Mouse (Mus musculus) embryonic facial prominence, embryonic 15.5 days (tissue): ENCODE measurements around the gene Fam161a. TPM values are rescaled to one million over a fixed set of nuclear protein-coding genes. Genes with fewer than 3 reads are reported as not detected.

Experiments used
- ATAC-seq: fragments of 200-750 bp; cut with Nextera tagmentation; 2 replicates; pipeline ENCODE4 v1.8.0; 2017; ENCODE audit warnings: low read depth, moderate TSS enrichment; ENCODE audit not compliant: insufficient number of reproducible peaks, low FRiP score, low TSS enrichment
- H3K27ac ChIP-seq: fragments of 300-500 bp; sonication (generic); replicated peaks from 2 replicates; pipeline ENCODE4 v1.5.1; 2015; ENCODE audit warnings: mild to moderate bottlenecking, inconsistent platforms
- H3K27me3 ChIP-seq: fragments of 300-500 bp; sonication (generic); 2 replicates; pipeline ENCODE4 v1.6.1; 2015; ENCODE audit warnings: inconsistent platforms
- H3K36me3 ChIP-seq: fragments of 300-500 bp; sonication (generic); 2 replicates; pipeline ENCODE4 v1.6.1; 2015; ENCODE audit warnings: mild to moderate bottlenecking, inconsistent platforms
- H3K4me1 ChIP-seq: fragments of 300-500 bp; sonication (generic); 2 replicates; pipeline ENCODE4 v1.6.1; 2015; ENCODE audit warnings: inconsistent platforms
- H3K4me2 ChIP-seq: fragments of 300-500 bp; sonication (generic); replicated peaks from 2 replicates; pipeline ENCODE4 v1.6.1; 2015; ENCODE audit warnings: mild to moderate bottlenecking, inconsistent platforms
- H3K4me3 ChIP-seq: fragments of 300-500 bp; sonication (generic); replicated peaks from 2 replicates; pipeline ENCODE4 v1.5.1; 2015; ENCODE audit warnings: mild to moderate bottlenecking, inconsistent platforms
- H3K9ac ChIP-seq: fragments of 300-500 bp; sonication (generic); 2 replicates; pipeline ENCODE4 v1.6.1; 2015; ENCODE audit warnings: inconsistent platforms
- H3K9me3 ChIP-seq: fragments of 300-500 bp; sonication (generic); replicated peaks from 2 replicates; pipeline ENCODE4 v1.6.1; 2016; ENCODE audit warnings: inconsistent platforms
- WGBS: fragments of 180-500 bp; shearing (Covaris S2); methylation state at CpG from one replicate; pipeline ENCODE4 v1.1.7; 2015; 5-methylcytosine and 5-hydroxymethylcytosine counted together
- polyA plus RNA-seq: library from polyadenylated mRNA; unstranded; fragments of >200 nt; fragmentation: Nextera tagmentation; extraction: Ambion mirVana; gene quantifications from 2 replicates; pipeline ENCODE4 v1.2.1, GENCODE M21; 2015

Gene Fam161a
- 10.2 and 16.3 TPM in 2 replicates for polyA plus RNA-seq

GRCm38 (mm10) chr11:23007481-23008180 is at the start of gene Fam161a:
Fam161a (plus strand) TSS chr11:23007531.
- no peaks in the 10 kb centered on the region for H3K4me1 ChIP-seq
- H3K9me3 ChIP-seq, result no peaks in the 10 kb centered on the region
- WGBS, result 1% methylated on average over 22 of the region's 22 CpGs
- ATAC-seq, result peak; percentile 92
- H3K36me3 ChIP-seq, result peaks cover 21% of the 10 kb centered on the region
- peak within 1 kb of the TSS; percentile 69 for H3K4me3 ChIP-seq
- peak within 1 kb of the TSS; percentile 84 for H3K4me2 ChIP-seq
- peak within 1 kb of the TSS; percentile 93 for H3K27ac ChIP-seq
- peak within 1 kb of the TSS; percentile 78 for H3K9ac ChIP-seq
- H3K27me3 ChIP-seq, result no peaks in the 10 kb centered on the region

GRCm38 (mm10) chr11:22957791-22958374 is 49.4 kb upstream of the Fam161a start:
- no peaks in the 10 kb centered on the region for H3K4me1 ChIP-seq
- no peak overlapping the region for H3K9ac ChIP-seq
- no peak overlapping the region for H3K4me3 ChIP-seq
- H3K27ac ChIP-seq, result no peak overlapping the region
- 90% methylated on average over 4 of the region's 4 CpGs for WGBS
- no peak for ATAC-seq
- no peaks in the 10 kb centered on the region; the same call in 1 of the 2 replicates for H3K36me3 ChIP-seq
- H3K27me3 ChIP-seq, result no peaks in the 10 kb centered on the region
- no peak overlapping the region for H3K4me2 ChIP-seq
- H3K9me3 ChIP-seq, result no peaks in the 10 kb centered on the region

- Histone ChIP-seq H3K36me3 (peaks cover 5% of the 10 kb centered on the region), H3K27me3 (no peaks in the 10 kb centered on the region), H3K9ac (no peak overlapping the region), H3K9me3 (0 out of 2 replicates have a peak, but pooled peaks cover 4% of the 10 kb centered on the region), H3K27ac (no peak overlapping the region), H3K4me3 (no peak overlapping the region), H3K4me1 (no peaks in the 10 kb centered on the region), H3K4me2 (no peak overlapping the region)
- no peak for ATAC-seq
- WGBS, result 66% methylated on average over 1 of the region's 1 CpGs
Measured at GRCm38 (mm10) chr11:22962101-22962500, 45.2 kb upstream of the Fam161a start.

- no peak for ATAC-seq
- no peaks in the 10 kb centered on the region for H3K4me1 ChIP-seq
- H3K27ac ChIP-seq, result no peak overlapping the region
- H3K4me2 ChIP-seq, result no peak overlapping the region
- no peak overlapping the region for H3K4me3 ChIP-seq
- no peak overlapping the region for H3K9ac ChIP-seq
- peaks cover 5% of the 10 kb centered on the region for H3K36me3 ChIP-seq
- WGBS, result 78% methylated on average over 4 of the region's 4 CpGs
- no peaks in the 10 kb centered on the region for H3K27me3 ChIP-seq
- 0 out of 2 replicates have a peak, but pooled peaks cover 4% of the 10 kb centered on the region for H3K9me3 ChIP-seq
Measured at GRCm38 (mm10) chr11:22964401-22964800, 42.9 kb upstream of the Fam161a start.

GRCm38 (mm10) chr11:22965503-22965902 is 41.8 kb upstream of the Fam161a start:
- no peak for ATAC-seq
- Histone ChIP-seq H3K9ac (no peak overlapping the region), H3K4me2 (no peak overlapping the region), H3K9me3 (0 out of 2 replicates have a peak, but pooled peaks cover 4% of the 10 kb centered on the region), H3K27ac (no peak overlapping the region), H3K4me1 (no peaks in the 10 kb centered on the region), H3K4me3 (no peak overlapping the region), H3K27me3 (no peaks in the 10 kb centered on the region), H3K36me3 (peaks cover 5% of the 10 kb centered on the region)
- 57% methylated on average over 4 of the region's 4 CpGs for WGBS

GRCm38 (mm10) chr11:22969486-22969885 is 37.8 kb upstream of the Fam161a start:
- H3K27ac ChIP-seq, result no peak overlapping the region
- no peak overlapping the region for H3K9ac ChIP-seq
- WGBS, result 53% methylated on average over 6 of the region's 6 CpGs
- H3K4me3 ChIP-seq, result no peak overlapping the region
- H3K9me3 ChIP-seq, result peaks cover 16% of the 10 kb centered on the region; the same call in 1 of the 2 replicates
- no peaks in the 10 kb centered on the region for H3K27me3 ChIP-seq
- no peak overlapping the region for H3K4me2 ChIP-seq
- peaks cover 21% of the 10 kb centered on the region for H3K36me3 ChIP-seq
- ATAC-seq, result no peak
- 0 out of 2 replicates have a peak, but pooled peaks cover 3% of the 10 kb centered on the region for H3K4me1 ChIP-seq

GRCm38 (mm10) chr11:22970546-22970945 is 36.8 kb upstream of the Fam161a start:
- no peak for ATAC-seq
- Histone ChIP-seq H3K27ac (no peak overlapping the region), H3K27me3 (no peaks in the 10 kb centered on the region), H3K4me1 (peaks cover 6% of the 10 kb centered on the region; the same call in 1 of the 2 replicates), H3K4me2 (no peak overlapping the region), H3K9me3 (peaks cover 16% of the 10 kb centered on the region; the same call in 1 of the 2 replicates), H3K4me3 (no peak overlapping the region), H3K9ac (no peak overlapping the region), H3K36me3 (peaks cover 21% of the 10 kb centered on the region)
- WGBS, result 96% methylated on average over 1 of the region's 1 CpGs

GRCm38 (mm10) chr11:22971835-22972709 is 35.3 kb upstream of the Fam161a start, which contains the start of gene Zrsr1:
Zrsr1 (plus strand) TSS chr11:22972005.
- H3K27ac ChIP-seq, result peak within 1 kb of the TSS; percentile 84
- peak within 1 kb of the TSS; percentile 56 for H3K4me2 ChIP-seq
- peak within 1 kb of the TSS; percentile 54 for H3K9ac ChIP-seq
- H3K4me1 ChIP-seq, result peaks cover 14% of the 10 kb centered on the region
- H3K9me3 ChIP-seq, result peaks cover 13% of the 10 kb centered on the region; the same call in 1 of the 2 replicates
- peak within 1 kb of the TSS; percentile 58 for H3K4me3 ChIP-seq
- WGBS, result 44% methylated on average over 56 of the region's 56 CpGs
- H3K27me3 ChIP-seq, result no peaks in the 10 kb centered on the region
- peaks cover 16% of the 10 kb centered on the region for H3K36me3 ChIP-seq
- peak; percentile 66 for ATAC-seq

- H3K27me3 ChIP-seq, result no peaks in the 10 kb centered on the region
- ATAC-seq, result peak; percentile 78
- H3K4me1 ChIP-seq, result peaks cover 14% of the 10 kb centered on the region
- peaks cover 13% of the 10 kb centered on the region; the same call in 1 of the 2 replicates for H3K9me3 ChIP-seq
- peaks cover 16% of the 10 kb centered on the region for H3K36me3 ChIP-seq
- WGBS, result 46% methylated on average over 44 of the region's 46 CpGs
- H3K27ac ChIP-seq, result peak overlapping the region; percentile 84
- peak overlapping the region; percentile 56 for H3K4me2 ChIP-seq
- H3K4me3 ChIP-seq, result peak overlapping the region; percentile 58
- H3K9ac ChIP-seq, result peak overlapping the region; percentile 54
Measured at GRCm38 (mm10) chr11:22972746-22973526, 34.4 kb upstream of the Fam161a start.

GRCm38 (mm10) chr11:22973599-22973998 is 33.7 kb upstream of the Fam161a start:
- Histone ChIP-seq H3K4me1 (peaks cover 14% of the 10 kb centered on the region), H3K27me3 (no peaks in the 10 kb centered on the region), H3K36me3 (peaks cover 21% of the 10 kb centered on the region), H3K4me3 (peak overlapping the region; percentile 58), H3K4me2 (peak overlapping the region; percentile 49), H3K9ac (no peak overlapping the region), H3K27ac (peak overlapping the region; percentile 78; the same call in 1 of the 2 replicates), H3K9me3 (peaks cover 13% of the 10 kb centered on the region; the same call in 1 of the 2 replicates)
- 52% methylated on average over 14 of the region's 14 CpGs for WGBS
- no peak for ATAC-seq
